Mouse (Mus musculus) kidney, adult 2 months (tissue): ENCODE measurements at regions not wholly inside any gene's neighbourhood (a gene's known extent, or its start where the extent isn't known, plus 50 kb on each side); places are given as distances from the start of the nearest gene placed in this dataset.

ENCODE experiments used
- DNase-seq: peaks from one replicate; pipeline ENCODE4 v3.0.0; 2021
- H3K27ac ChIP-seq: fragments of 200-500 bp; 2 replicates; pipeline ENCODE4 v1.5.1; 2012; ENCODE audit warnings: low read depth, low read length, control low read depth, inconsistent platforms; ENCODE audit not compliant: insufficient read depth
- H3K27me3 ChIP-seq: fragments of 200-500 bp; replicated peaks from 2 replicates; pipeline ENCODE4 v1.6.1; 2012; ENCODE audit warnings: mild to moderate bottlenecking, moderate library complexity, low read length, inconsistent platforms; ENCODE audit not compliant: control insufficient read depth, insufficient read depth
- H3K36me3 ChIP-seq: fragments of 200-500 bp; 2 replicates; pipeline ENCODE4 v1.6.1; 2012; ENCODE audit warnings: mild to moderate bottlenecking, moderate library complexity, low read length, inconsistent platforms; ENCODE audit not compliant: control insufficient read depth, insufficient read depth
- H3K4me1 ChIP-seq: fragments of 200-500 bp; 2 replicates; pipeline ENCODE4 v1.6.1; 2011; ENCODE audit warnings: low read length; ENCODE audit not compliant: control insufficient read depth, insufficient read depth
- H3K4me3 ChIP-seq: fragments of 200-500 bp; 2 replicates; pipeline ENCODE4 v1.5.1; 2011; ENCODE audit warnings: mild to moderate bottlenecking, low read depth, low read length, control low read depth; ENCODE audit not compliant: insufficient read depth
- CTCF ChIP-seq: fragments of 200-500 bp; conservative IDR thresholded peaks from 2 replicates; pipeline ENCODE4 v1.5.1; 2011; ENCODE audit warnings: low read depth, mild to moderate bottlenecking, control low read depth, low read length, moderate library complexity, mixed read lengths; ENCODE audit not compliant: insufficient read depth, insufficient read length
- POLR2A ChIP-seq: fragments of 200-500 bp; IDR thresholded peaks from one replicate; pipeline ENCODE4 v1.6.1; 2011; ENCODE audit warnings: low read depth, low read length, control low read depth
- WGBS: fragments of 180-500 bp; shearing (Covaris S2); methylation state at CpG from one replicate; pipeline ENCODE4 v1.1.7; 2018; 5-methylcytosine and 5-hydroxymethylcytosine counted together

- Histone ChIP-seq H3K4me1 (no peaks in the 10 kb centered on the region), H3K36me3 (no peaks in the 10 kb centered on the region), H3K27me3 (no peaks in the 10 kb centered on the region), H3K27ac (no peak overlapping the region), H3K4me3 (no peak overlapping the region)
- DNase-seq = no peak
- TF ChIP-seq CTCF = no peak; the same call in 1 of the 2 replicates
- TF ChIP-seq POLR2A = no peak
- 58% methylated on average over 4 of the region's 4 CpGs for WGBS
Observed at GRCm38 (mm10) chr3:149993199-149993598, 1002.8 kb upstream of the Adgrl2 start.

GRCm38 (mm10) chr3:149987801-149988200 lies 997.4 kb upstream of the Adgrl2 start:
- Histone ChIP-seq H3K4me3 (no peak overlapping the region), H3K4me1 (no peaks in the 10 kb centered on the region), H3K36me3 (no peaks in the 10 kb centered on the region), H3K27me3 (no peaks in the 10 kb centered on the region), H3K27ac (no peak overlapping the region)
- DNase-seq = no peak
- 71% methylated on average over 1 of the region's 1 CpGs for WGBS
- TF ChIP-seq POLR2A (no peak), CTCF (no peak)

GRCm38 (mm10) chr3:149956993-149957392 lies 966.6 kb upstream of the Adgrl2 start:
- TF ChIP-seq CTCF = no peak
- TF ChIP-seq POLR2A = no peak
- Histone ChIP-seq H3K27ac (no peak overlapping the region), H3K36me3 (no peaks in the 10 kb centered on the region), H3K4me3 (no peak overlapping the region), H3K4me1 (no peaks in the 10 kb centered on the region), H3K27me3 (no peaks in the 10 kb centered on the region)
- no peak for DNase-seq
- 15% methylated on average over 2 of the region's 2 CpGs for WGBS

GRCm38 (mm10) chr3:149936197-149936596 lies 945.8 kb upstream of the Adgrl2 start:
- TF ChIP-seq CTCF = no peak
- TF ChIP-seq POLR2A = no peak
- Histone ChIP-seq H3K27ac (no peak overlapping the region), H3K36me3 (no peaks in the 10 kb centered on the region), H3K4me1 (no peaks in the 10 kb centered on the region), H3K27me3 (no peaks in the 10 kb centered on the region), H3K4me3 (no peak overlapping the region)
- DNase-seq = no peak
- WGBS = 88% methylated on average over 9 of the region's 9 CpGs

GRCm38 (mm10) chr3:149934832-149935231 lies 944.5 kb upstream of the Adgrl2 start:
- no peaks in the 10 kb centered on the region for H3K4me1 ChIP-seq
- H3K4me3 ChIP-seq = no peak overlapping the region
- H3K36me3 ChIP-seq = no peaks in the 10 kb centered on the region
- H3K27ac ChIP-seq = no peak overlapping the region
- 74% methylated on average over 4 of the region's 4 CpGs for WGBS
- TF ChIP-seq POLR2A (no peak), CTCF (no peak)
- DNase-seq = no peak
- H3K27me3 ChIP-seq = no peaks in the 10 kb centered on the region

GRCm38 (mm10) chr3:149928456-149929360 lies 938.4 kb upstream of the Adgrl2 start:
- H3K4me1 ChIP-seq = no peaks in the 10 kb centered on the region
- 79% methylated on average over 10 of the region's 10 CpGs for WGBS
- H3K27ac ChIP-seq = no peak overlapping the region
- TF ChIP-seq CTCF = no peak
- TF ChIP-seq POLR2A = no peak
- no peaks in the 10 kb centered on the region for H3K36me3 ChIP-seq
- no peak overlapping the region for H3K4me3 ChIP-seq
- no peaks in the 10 kb centered on the region; the same call in 1 of the 2 replicates for H3K27me3 ChIP-seq
- no peak for DNase-seq

- Histone ChIP-seq H3K36me3 (no peaks in the 10 kb centered on the region), H3K27me3 (no peaks in the 10 kb centered on the region), H3K4me1 (no peaks in the 10 kb centered on the region), H3K27ac (no peak overlapping the region), H3K4me3 (no peak overlapping the region)
- no peak for DNase-seq
- no peak for TF ChIP-seq CTCF
- TF ChIP-seq POLR2A = no peak
- 46% methylated on average over 2 of the region's 2 CpGs for WGBS
Observed at GRCm38 (mm10) chr3:149920206-149920605, 929.9 kb upstream of the Adgrl2 start.
